Mouse (Mus musculus) gastrocnemius, postnatal 10 days (tissue): ENCODE measurements around the gene Hes1. TPM values are rescaled to one million over a fixed set of nuclear protein-coding genes. Genes with fewer than 3 reads are reported as not detected.
"Not testable (repeated sequence)": the region's sequence is repeated elsewhere in the genome, so short reads cannot be mapped to it uniquely, and the experiment has no call there.

ENCODE experiments used
- DNase-seq: peaks from one replicate; pipeline ENCODE4 v3.0.0; 2021; ENCODE audit warnings: mixed read lengths
- total RNA-seq, 2 experiments: library from RNA; stranded (reverse); gene quantifications; 2 replicates each; pipeline ENCODE4 v1.2.3; 2021

The Hes1 gene
- total RNA-seq, 2 experiments from 2014 or later, result 19.1 to 24.6 TPM

DNA sequence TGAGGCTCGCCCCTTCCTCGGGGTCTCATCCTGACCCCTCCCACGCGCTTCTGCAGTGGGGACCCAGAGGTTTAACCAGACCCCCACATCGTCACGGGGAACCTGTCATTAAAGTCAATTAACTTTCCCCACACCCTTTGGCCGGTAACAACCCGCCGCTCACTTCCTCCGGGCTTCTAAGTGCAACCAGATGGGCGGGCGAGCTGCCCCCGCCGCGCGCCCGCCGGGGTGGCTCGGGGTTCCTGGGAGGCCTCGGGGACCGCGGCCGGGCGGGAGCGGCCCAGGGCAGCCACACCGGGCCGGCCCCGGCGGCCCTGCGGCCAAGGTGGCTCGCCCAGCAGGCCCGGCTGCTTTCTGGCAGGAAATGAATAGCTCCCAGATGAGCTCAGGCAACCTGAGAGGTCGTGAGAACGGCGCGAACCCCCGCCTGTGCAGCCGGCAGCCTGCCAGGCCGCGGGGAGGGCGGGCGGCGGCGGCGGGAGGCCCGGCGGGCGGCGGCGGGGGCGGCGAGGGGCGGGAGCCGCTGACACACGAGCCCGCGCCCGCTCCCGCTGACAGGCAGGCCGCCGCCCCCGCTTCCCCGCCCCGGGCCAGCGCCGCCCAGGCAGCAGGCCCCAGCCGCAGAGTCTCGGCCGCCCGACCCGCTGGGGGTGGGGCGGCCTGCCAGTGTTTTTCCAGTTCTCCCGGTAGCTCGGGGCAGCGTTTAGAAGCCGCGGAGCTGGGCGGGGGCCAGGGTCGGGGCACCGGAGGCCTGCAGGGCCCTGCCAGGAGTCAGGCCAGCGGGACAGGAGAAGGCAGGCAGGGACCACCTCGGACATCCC lies 6.0 kb downstream of the Hes1 start:
- peak; percentile 86 for DNase-seq

DNA sequence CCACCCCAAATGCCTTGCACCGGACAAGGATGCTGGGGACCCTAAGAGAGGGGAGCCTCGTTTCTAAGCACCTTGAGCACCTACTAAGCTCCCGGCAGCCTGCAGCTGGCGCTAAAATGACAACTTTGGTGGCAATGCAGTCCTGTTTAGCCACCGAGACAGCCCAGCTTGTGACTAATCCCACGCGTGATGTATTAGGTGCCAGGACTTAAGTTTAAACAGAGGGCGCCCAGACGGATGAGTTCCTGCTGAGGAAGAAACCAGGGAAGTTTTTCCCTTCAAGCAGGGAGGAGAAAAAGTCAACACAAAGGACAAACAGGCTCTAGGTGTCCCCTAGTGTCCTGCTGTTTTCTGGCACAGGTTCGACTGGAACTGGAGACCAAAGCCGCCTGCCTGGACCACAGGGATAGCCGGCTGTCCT lies 6.6 kb downstream of the Hes1 start:
- DNase-seq, result no peak

DNA sequence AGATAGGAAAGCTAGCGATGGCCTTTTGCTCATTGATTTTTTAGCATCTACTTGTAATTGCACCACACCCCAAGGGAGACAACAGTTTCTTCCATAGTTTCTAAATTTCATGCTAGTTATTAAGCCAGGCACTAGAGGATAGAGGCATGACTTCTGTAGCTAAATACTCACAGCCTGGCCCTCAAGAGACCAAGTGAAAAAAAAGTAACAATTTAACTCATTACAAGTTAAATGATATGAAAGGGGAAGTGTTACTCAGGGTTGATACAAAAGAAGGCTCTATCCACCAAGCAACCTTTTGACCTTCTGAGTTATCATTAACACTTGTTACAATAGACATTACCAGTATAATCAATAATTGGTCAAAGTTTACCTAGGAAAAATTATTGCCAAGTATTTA lies 9.1 kb downstream of the Hes1 start:
- DNase-seq, result no peak

DNA sequence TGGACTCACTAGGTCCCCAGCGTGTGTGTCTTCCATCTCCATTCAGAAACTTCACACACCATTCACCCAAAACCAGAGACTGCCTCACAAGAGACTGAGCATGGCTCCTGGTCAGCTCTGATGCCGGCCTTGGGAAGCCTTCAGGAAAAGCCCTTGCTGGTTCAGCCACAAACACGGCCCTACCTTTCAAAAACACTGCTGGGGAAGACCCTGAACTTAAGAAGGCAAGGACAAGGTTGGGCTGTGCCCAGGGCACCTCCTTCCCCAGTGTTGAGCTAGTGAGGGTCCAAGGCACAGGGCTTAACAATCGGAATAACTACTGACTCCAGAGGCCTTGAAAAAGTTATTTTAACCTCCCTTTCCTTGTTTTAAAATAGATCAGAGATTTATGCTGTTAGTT lies 17.3 kb downstream of the Hes1 start:
- DNase-seq, result no peak

DNA sequence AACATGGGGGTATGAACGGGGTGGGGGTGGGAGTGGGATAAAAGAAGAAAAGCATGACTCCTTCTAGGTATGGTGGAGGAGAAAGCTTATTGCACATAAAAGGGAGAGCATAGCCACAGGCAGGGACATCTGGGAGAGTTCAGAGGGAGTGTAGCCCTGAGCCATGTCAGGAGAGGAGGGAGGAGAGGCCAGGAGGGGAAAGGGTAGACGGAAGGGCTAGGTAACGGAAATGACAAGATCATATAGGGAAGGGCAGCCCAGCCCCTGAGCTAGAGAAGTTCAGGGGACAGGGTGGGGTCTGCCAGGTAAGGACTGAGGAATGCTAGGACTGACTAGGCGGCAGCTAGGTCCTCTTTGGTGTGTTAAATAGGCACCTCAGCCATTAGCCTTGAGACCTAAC lies 17.8 kb downstream of the Hes1 start:
- no peak for DNase-seq

DNA sequence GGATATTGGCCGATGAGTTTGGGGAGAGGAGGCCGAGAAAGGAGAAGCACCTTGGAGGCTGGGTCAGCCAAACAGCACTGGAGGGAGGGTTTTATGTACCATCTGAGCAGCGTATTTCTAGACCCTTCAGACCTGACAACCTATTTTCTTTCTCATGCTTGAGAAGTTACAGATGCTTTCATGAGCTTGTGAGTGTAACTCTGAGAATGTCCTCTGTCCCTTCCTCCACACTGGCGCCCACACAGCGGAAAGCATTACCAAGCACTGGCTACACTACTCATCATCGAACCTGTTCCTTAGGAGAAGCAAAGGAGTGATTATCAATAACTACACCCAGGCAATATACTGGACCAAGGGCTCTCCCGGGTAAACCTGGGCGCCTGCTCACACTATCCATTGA lies 18.8 kb downstream of the Hes1 start:
- DNase-seq, result no peak

DNA sequence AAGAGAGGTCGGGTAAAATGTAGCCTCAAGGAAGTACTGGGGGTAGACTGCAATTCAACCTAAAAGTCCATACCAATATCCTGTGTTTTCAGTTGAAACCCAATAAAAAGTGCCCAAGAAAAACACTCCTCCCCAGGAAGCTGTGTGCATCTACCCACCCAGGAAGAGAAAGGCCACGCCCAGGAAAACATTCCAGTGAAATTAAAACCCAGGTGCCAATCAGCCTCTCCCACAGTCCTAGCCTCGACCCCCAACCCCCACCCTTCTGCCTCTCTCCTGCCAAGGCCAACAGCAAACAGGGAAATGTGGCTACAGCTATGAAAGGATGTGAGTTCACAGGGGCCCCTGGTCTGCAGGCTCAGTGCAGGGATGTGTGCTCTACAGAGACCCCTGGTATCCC lies 19.4 kb downstream of the Hes1 start:
- DNase-seq, result no peak

DNA sequence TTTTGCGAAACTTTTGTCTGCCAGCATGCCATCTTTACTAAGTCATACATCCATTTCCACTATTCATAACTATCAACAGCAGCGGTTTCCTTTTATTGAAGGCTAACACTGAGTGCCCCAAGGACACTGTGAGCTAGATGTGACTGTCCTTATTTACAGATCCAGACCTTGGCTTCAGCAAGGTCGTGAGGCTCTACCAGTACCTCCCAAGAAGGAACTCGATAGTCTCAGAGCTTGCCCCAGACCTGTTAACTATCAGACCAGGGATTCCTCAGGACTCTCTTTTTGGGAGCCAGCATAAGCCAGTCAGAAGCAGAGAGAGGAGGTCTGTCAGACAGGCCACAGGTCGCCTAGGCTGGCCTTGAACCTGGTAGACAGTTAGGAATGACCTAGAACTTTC lies 24.5 kb downstream of the Hes1 start:
- no peak for DNase-seq

DNA sequence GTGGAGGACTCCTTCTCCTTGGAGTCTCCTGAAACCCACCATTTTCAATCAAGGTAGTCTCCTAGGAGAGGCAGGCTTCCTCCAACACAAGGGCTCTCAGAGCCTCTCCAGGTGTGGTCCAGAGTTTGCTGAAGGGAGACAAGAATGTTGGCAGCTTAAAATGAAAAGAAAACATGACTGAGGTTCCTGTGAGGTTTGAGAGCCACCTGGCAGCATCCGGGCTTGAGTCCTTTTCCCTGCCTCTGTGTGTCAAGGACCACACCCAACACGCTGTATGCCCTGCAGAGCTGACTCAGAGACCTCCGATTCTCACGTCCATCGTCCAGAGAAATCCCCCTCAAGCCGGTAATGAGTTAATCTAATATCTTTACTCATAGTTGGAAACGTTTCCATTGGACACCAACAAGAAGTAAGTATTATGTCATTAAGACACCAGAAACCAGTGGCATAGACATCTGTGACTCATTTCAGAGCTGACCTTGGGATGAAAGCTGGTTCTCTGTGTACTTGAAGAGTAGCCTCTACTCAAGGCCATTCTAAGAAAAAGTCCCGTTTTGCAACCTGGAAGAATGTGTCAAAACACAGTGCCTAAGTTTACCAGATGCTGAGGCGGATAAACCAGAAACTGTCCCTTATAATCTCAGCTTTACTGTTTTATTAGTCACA lies 26.1 kb downstream of the Hes1 start:
- DNase-seq, result no peak

DNA sequence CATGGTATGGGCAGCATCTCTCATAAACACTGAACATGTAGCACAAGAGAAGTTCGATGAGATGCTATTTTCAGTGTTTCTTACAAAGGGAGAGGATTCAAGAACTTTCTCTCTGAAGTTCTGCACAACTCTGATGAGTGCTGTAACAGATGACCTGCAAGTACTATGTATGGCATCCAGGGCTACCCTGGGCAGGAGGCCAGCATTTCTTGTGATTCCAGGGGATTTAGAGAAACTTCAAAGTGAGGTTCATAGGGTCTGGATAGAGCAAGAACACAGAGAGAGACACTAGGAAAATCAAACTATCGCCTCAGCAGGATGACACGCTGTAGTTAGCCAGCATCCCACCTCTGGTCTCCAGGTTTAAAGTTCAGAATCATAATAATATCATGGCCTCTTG lies 31.9 kb downstream of the Hes1 start:
- no peak for DNase-seq

DNA sequence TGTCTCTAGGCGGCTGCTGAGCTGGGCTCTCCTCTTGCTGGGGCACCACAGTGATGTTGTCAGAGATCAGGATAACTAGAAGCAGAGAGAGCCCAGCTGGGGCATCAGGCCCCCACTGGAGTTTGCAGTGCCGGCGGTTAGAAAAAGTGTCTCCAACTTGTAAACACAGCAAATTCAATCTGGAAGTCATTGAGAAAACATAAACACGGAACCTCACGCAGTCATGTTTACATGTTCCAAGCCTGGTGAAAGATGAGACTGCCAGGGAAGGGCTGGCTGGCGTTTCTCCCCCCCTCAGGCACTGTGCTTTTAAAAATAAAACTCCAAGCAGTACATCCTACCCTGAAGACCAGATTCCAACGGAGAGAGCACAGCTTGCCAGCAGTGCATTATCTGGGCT lies 32.3 kb downstream of the Hes1 start:
- peak; percentile 19 for DNase-seq

DNA sequence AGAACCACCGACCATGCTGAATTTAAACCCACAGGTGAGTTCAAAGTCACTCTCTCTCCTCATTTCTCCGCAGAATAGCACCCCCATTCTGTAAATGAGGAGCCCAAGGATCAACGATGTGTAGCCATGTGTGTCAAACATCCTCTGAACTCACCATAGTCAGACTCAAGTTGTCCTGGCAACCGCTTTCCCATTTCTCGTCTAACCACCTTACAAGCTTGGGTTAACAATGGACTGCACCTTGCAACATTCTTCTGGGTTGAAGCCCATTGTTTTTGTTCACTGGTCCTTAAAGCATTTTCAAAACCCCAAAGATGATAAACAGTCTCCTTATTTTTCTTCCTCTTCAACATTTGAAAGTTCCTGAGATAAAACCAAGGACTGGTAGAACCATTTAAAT lies 34.9 kb downstream of the Hes1 start:
- no peak for DNase-seq

DNA sequence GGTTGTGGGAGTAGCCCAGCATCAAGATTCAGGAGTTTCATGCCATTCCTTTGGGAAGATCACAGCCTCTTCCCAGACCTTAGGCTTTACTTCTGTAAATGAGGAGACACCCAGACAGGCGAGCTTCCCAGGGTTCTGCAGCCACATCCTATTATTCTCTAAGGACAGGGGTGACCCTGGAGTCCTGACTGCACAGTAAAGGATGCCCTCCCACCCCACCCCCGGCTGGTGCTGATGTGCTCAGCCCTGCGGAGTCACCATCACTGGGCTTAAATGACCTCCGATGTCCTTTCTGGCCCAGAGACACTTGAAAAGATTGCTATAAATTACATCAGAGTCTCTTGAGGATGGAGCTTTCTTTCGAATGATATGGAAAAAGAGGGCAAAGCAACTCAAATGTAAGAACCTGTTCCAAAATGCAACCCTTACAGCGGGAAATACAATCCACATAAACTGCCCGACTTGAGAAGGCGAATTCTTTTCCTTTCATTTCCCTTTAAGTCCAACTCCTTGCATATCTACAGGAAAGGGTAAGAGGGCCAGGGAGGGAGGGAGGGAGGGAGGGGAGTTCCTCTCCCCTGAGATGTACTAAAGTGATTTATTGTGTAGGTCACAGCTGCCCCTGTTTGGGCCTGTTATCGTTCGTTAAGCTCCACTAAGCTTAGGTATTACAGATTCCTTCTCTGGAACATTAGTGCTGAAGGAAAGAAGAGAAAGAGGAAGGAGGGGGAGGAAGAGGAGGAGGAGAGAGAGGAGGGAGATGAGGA lies 38.1 kb downstream of the Hes1 start:
- DNase-seq, result no peak

DNA sequence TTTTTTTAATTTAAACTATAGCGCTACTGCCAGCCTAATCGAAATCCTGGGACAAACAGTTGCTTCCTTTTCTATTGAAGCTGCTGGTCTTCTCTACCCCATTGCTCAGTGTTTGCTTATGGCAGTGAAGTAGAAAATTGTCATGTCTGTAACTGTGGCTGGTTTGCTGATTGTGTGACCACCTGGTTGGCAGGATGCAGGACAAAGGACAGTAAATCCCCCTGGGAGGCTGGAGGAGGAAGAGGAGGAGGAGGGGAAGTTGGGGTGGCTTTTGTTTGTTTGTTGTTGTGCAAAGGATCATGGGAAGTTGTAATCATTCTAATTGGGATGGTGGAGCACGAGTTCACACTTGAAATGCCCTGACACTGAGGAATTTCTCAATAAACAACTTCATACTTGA lies 38.8 kb downstream of the Hes1 start:
- no peak for DNase-seq

DNA sequence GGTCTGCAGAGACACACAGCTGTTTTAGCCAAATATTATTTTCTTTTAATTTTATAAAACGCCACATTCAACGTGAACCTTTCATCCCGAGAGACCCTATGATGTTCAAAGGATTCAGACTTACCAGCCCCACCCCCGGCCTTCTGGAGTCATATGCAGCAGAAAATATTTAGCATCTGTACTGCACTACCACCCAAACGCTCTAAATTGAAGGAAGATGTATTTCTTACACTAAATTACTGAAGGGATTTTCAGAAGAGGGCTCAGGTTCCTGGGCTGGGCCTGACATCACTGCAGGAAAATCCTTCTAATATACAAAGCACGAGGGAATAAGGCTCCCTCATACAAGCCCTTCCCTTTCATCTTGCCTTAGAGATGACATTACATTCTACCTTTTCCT lies 39.3 kb downstream of the Hes1 start:
- DNase-seq, result no peak

DNA sequence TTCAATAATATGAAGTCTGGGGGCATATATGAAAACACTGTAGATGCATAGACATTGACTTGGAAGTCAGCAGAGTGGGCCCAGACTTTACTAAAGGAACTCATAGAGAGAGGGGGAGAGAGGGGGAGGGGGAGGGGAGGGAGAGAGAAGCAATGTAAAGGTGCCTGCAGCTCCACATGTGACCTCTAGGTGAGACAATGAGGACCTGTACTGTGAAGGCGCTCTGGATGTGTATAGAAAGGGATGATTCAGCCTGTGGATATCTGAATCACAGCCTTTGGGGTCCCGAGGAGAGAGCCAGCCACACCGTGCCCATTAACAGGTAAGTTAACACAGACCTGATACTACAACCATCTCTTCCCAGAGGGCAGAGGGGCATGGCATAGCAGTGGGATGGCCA lies 40.2 kb downstream of the Hes1 start:
- DNase-seq, result no peak

DNA sequence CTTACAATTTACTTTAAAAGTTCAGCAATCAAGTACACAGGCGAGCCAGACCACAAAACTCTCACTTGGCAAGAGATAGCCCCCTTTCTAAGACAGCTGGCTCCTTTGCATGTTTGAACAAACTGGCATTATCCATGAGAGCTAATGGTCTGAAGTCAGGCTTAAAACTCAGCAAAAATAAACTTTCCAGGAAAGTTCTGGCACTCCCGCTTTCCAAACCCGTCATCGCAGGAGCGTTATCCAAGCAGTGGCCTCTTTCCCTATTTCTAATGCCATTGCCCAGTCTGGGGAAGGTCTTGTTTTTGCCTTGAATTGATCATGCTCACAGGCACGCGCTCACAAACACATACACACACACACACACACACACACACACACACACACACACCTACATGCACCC lies 41.3 kb downstream of the Hes1 start:
- no peak for DNase-seq

DNA sequence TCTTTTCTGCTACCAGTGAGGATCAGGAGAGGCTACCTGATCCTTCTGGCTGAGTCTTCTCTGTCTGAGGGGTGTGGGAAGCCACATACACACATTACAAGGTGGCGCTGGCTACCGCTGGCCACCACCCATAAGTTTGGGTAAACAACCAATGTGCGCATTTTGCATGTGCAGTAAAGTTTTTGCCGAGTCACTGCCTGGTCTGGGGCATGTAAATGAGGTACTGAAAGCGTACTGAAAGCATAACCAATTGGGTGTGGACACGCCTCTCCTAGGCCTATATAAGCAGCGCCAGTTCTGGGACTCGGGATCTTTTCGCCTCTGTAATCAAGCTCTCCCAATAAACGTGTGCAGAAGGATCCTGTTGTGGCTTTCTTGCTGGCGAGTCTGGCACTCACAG lies 44.0 kb downstream of the Hes1 start:
- not testable (repeated sequence) for DNase-seq

DNA sequence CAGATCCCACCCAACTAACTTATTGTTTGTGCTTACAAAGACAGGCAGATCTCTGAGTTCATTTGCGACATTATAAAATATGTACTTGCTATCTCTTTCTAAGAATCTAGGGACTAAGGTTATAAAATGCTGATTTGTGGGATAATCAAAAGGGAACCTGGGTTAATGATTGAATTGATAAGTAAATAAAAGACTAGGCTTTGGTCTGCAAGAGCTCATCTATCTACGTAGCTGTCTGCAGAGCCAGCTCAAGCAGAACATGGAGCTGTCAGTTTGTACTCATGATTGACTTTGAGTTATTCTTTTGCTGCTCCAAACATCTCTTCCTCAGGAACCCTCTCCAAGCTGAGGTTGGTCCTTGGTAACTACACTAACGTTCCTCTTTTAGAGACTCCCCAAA lies 46.3 kb downstream of the Hes1 start:
- no peak for DNase-seq

DNA sequence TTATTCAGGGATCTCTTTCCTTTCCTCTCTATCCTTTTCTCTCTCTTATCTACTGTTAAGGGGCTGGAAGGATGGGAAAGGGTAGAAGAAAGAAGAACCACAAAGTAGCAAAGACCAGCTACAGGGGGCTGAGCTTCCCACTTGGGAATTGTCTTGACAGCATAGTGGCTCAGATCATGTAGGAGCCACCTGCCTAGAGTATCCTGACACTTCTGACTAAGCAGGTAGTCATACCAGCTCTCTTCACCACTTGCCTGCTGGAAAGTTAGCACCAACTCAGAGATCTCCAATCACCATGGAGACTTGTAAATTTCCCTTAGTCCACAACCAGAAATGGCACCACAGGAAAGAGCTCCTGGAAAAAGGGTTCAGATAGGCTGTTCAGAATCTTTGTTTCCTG lies 46.9 kb downstream of the Hes1 start:
- DNase-seq, result no peak

DNA sequence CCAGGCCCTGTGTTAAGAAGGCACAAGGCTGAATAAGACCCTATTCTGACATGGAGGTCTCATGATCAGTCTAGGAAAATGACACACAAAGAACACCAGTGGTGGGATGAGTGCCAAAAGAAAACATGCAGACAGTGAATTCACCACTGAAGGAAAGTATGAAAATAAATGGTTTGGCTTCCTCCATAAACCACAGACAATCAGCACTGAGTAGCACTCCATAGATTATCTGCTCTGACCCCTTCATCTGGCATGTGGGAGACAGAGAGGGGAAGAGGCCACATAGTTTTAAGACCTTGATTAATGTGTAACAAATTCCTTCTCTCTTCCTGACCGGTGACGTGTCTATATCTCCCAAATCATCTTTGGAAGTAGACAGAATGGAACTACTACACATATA lies 47.4 kb downstream of the Hes1 start:
- no peak for DNase-seq

DNA sequence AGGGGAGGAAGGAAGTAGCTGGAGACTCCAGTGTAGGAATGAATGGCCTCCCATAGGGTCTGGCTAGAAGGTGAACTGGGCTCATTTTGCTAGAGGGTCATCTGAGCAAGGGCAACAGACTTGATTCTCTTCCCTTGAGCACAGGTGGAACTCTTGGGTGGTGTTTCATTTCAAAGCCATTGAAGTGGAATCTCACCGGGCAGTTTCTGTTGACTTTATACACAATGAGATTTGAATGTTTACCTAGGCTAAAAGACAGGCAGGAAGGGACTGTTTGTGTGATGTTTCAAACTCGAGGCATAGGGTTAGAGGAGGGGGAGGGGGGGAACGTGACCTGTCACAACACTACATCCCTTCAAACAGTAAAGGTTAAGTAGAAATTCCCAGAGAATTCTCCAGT lies 49.0 kb downstream of the Hes1 start:
- DNase-seq, result no peak

DNA sequence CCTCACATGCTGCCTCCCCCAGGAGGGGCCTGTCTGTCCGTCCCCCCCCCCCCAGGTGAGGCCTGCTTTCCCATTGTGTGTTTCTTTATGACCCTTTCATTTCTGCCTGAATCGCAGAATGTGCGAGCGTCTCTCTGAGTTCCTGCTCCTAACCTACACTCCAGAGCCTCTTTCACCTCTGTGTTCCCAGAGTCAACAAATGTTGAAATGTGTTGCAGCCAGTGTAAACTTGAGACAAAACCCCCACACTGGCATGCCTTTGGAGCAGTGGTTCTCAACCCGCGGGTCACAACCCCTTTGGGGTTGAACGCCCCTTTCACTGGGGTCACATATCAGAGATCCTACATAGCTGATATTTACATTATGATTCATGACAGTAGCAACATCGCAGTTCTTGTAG lies 49.6 kb downstream of the Hes1 start:
- DNase-seq, result no peak
